Mouse (Mus musculus) heart, adult 2 months (tissue): ENCODE measurements around the gene Glp1r.

Source experiments
- CTCF ChIP-seq: fragments of 200-600 bp; IDR thresholded peaks from 2 replicates; pipeline ENCODE4 v1.8.1; 2022; ENCODE audit warnings: antibody characterized with exemption, mild to moderate bottlenecking, moderate library complexity
- POLR2A ChIP-seq: fragments of 200-500 bp; IDR thresholded peaks from 2 replicates; pipeline ENCODE4 v1.6.1; 2011; ENCODE audit warnings: mild to moderate bottlenecking, low read depth, low read length, control low read depth; ENCODE audit not compliant: insufficient read depth

GRCm38 (mm10) chr17:30983521-30983920, 81.9 kb downstream of the Glp1r start:
- TF ChIP-seq POLR2A (no peak), CTCF (no peak)
